Mouse (Mus musculus): ENCODE measurements around the gene Gpc6.
"Not testable (repeated sequence)": the region's sequence is repeated elsewhere in the genome, so short reads cannot be mapped to it uniquely, and the experiment has no call there.

The Gpc6 gene

GRCm38 (mm10) chr14:117361965-117362309 is 436.8 kb downstream of the Gpc6 start:
- DNase-seq (ENCODE audit: low read depth, low spot score): no peak

- DNase-seq (ENCODE audit: low read depth, low spot score): no peak
These were observed 444.3 kb downstream of the Gpc6 start for GRCm38 (mm10) chr14:117369331-117369866.

GRCm38 (mm10) chr14:117376822-117377376 is 451.8 kb downstream of the Gpc6 start:
- no peak for DNase-seq (ENCODE audit: low read depth, low spot score)

GRCm38 (mm10) chr14:117379979-117380378 is 454.9 kb downstream of the Gpc6 start:
- no peak for DNase-seq (ENCODE audit: low read depth, low spot score)

- DNase-seq (ENCODE audit: low read depth, low spot score): no peak
These were observed 458.1 kb downstream of the Gpc6 start for GRCm38 (mm10) chr14:117383188-117383587.

GRCm38 (mm10) chr14:117384096-117384770 is 459.1 kb downstream of the Gpc6 start:
- DNase-seq (ENCODE audit: low read depth, low spot score): no peak

GRCm38 (mm10) chr14:117385731-117386270 is 460.7 kb downstream of the Gpc6 start:
- no peak for DNase-seq (ENCODE audit: low read depth, low spot score)

- DNase-seq (ENCODE audit: low read depth, low spot score): no peak
These were observed 465.7 kb downstream of the Gpc6 start for GRCm38 (mm10) chr14:117390794-117391320.

GRCm38 (mm10) chr14:117391412-117391811 is 466.3 kb downstream of the Gpc6 start:
- no peak for DNase-seq (ENCODE audit: low read depth, low spot score)

- no peak for DNase-seq (ENCODE audit: low read depth, low spot score)
These were observed 472.1 kb downstream of the Gpc6 start for GRCm38 (mm10) chr14:117397165-117397564.

- DNase-seq (ENCODE audit: low read depth, low spot score): no peak
These were observed 482.9 kb downstream of the Gpc6 start for GRCm38 (mm10) chr14:117407824-117408524.

GRCm38 (mm10) chr14:117408525-117408835 is 483.4 kb downstream of the Gpc6 start:
- no peak for DNase-seq (ENCODE audit: low read depth, low spot score)

GRCm38 (mm10) chr14:117409778-117410177 is 484.7 kb downstream of the Gpc6 start:
- DNase-seq (ENCODE audit: low read depth, low spot score): no peak

GRCm38 (mm10) chr14:117410511-117410910 is 485.4 kb downstream of the Gpc6 start:
- DNase-seq (ENCODE audit: low read depth, low spot score): no peak

- DNase-seq (ENCODE audit: low read depth, low spot score): no peak
These were observed 489.9 kb downstream of the Gpc6 start for GRCm38 (mm10) chr14:117415045-117415444.

- no peak for DNase-seq (ENCODE audit: low read depth, low spot score)
These were observed 494.6 kb downstream of the Gpc6 start for GRCm38 (mm10) chr14:117419561-117420218.

- no peak for DNase-seq (ENCODE audit: low read depth, low spot score)
These were observed 496.1 kb downstream of the Gpc6 start for GRCm38 (mm10) chr14:117421170-117421569.

- DNase-seq (ENCODE audit: low read depth, low spot score): no peak
These were observed 501.0 kb downstream of the Gpc6 start for GRCm38 (mm10) chr14:117426116-117426515.

GRCm38 (mm10) chr14:117427776-117428175 is 502.7 kb downstream of the Gpc6 start:
- no peak for DNase-seq (ENCODE audit: low read depth, low spot score)

- no peak for DNase-seq (ENCODE audit: low read depth, low spot score)
These were observed 510.6 kb downstream of the Gpc6 start for GRCm38 (mm10) chr14:117435739-117436138.

GRCm38 (mm10) chr14:117446675-117447231 is 521.6 kb downstream of the Gpc6 start:
- not testable (repeated sequence) for DNase-seq (ENCODE audit: low read depth, low spot score)

All from ZHBTc4 (cell line).